Mouse (Mus musculus): ENCODE data around the gene Glcci1. TPM values are rescaled to one million over a fixed set of nuclear protein-coding genes. Genes with fewer than 3 reads are reported as not detected.

The Glcci1 gene
- polyA plus RNA-seq, 1 experiment = 0.84 TPM

DNA sequence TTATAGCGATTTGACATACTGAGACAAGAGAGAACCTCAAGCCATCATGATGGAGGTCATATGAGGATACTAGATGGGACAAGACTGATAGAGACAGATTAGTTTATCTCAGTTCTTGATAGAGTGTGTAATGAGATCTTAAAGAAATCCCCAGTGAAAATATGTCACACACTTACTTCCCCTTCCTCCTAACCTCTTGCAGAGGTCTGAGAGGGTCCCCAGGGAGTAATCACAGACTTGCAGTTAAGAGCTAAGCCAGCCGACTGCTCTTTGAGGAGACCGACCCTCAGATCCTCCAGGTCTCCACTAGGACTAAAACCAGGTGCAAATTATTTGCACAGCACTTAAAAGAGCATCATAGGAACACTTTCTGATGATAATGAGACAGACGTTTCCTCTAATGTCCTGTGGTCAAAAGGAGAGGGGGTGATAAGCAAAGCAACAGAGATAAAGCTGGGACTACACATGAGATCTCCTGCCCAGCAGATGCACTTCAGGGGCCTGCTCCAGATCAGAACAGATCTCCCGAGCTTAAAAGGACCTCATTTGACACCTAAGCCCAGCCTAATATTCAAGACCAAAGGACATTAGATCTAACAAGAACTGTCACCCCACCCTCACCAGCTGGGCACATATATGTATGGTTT is 122.7 kb downstream of the Glcci1 start:
- no peak overlapping the region for H3K4me3 ChIP-seq
- no peak overlapping the region for H3K4me2 ChIP-seq (ENCODE audit: low read depth)
- H3K79me2 ChIP-seq (ENCODE audit: control insufficient read depth, insufficient read depth) = no peaks in the 10 kb centered on the region
- TF ChIP-seq SRF (IDR thresholded peaks at IDR 0.05; ENCODE audit: control insufficient read depth, insufficient read length, low read depth) (no peak), REST (IDR thresholded peaks at IDR 0.05; ENCODE audit: insufficient read depth, insufficient read length) (no peak), CEBPB (IDR thresholded peaks at IDR 0.05; ENCODE audit: insufficient read depth, poor library complexity, severe bottlenecking) (no peak)
- H3K36me3 ChIP-seq (ENCODE audit: control insufficient read depth, insufficient read depth) = no peaks in the 10 kb centered on the region
- H3ac ChIP-seq (ENCODE audit: control insufficient read depth, insufficient read length) = no peak overlapping the region
- H3K27me3 ChIP-seq (ENCODE audit: control insufficient read depth, insufficient read depth, insufficient read length) = no peaks in the 10 kb centered on the region

DNA sequence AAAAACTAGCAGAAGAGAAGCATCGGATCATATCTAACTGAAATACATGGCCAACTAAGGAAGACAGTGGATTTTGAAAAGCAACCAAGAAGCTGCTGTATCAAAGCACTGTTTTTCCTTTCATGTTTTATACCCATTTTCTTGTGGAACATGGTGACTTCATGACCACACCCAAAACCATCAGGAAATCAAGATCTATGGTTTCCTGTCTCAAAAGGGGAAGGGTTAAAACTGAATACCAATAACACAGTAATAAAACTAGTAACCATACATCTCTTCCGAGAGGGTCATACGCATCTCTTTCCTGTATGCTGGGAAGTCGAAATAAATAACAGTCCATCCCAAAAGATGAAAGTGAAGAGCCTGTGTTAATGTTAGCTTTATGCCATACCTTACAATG is 123.3 kb downstream of the Glcci1 start:
- TF ChIP-seq MYOG (IDR thresholded peaks at IDR 0.05; ENCODE audit: control insufficient read depth in 1 of 3, insufficient read depth in 1 of 3, insufficient read length in 2 of 3, low read depth in 2 of 3) (no peak), MYOD1 (IDR thresholded peaks at IDR 0.05; ENCODE audit: control insufficient read depth in 1 of 3, insufficient read length in 2 of 3, low read depth in 2 of 3) (no peak), TCF12 (IDR thresholded peaks at IDR 0.05; ENCODE audit: insufficient read depth, poor library complexity, severe bottlenecking) (no peak), POLR2AphosphoS2 (IDR thresholded peaks at IDR 0.05; ENCODE audit: insufficient read length, low read depth) (no peak), CEBPB (IDR thresholded peaks at IDR 0.05; ENCODE audit: insufficient read depth, poor library complexity, severe bottlenecking) (no peak), REST (IDR thresholded peaks at IDR 0.05; ENCODE audit: insufficient read depth, insufficient read length) (no peak), TCF3 (IDR thresholded peaks at IDR 0.05; ENCODE audit: insufficient read length, low read depth) (no peak)
- Histone ChIP-seq H3K27me3 (ENCODE audit: control insufficient read depth, insufficient read depth, insufficient read length) (no peaks in the 10 kb centered on the region), H3K36me3 (ENCODE audit: control insufficient read depth, insufficient read depth) (no peaks in the 10 kb centered on the region), H3K4me3 (no peak overlapping the region), H3K79me2 (ENCODE audit: control insufficient read depth, insufficient read depth) (no peaks in the 10 kb centered on the region), H3ac (ENCODE audit: control insufficient read depth, insufficient read length) (no peak overlapping the region), H3K4me2 (ENCODE audit: low read depth) (no peak overlapping the region)

DNA sequence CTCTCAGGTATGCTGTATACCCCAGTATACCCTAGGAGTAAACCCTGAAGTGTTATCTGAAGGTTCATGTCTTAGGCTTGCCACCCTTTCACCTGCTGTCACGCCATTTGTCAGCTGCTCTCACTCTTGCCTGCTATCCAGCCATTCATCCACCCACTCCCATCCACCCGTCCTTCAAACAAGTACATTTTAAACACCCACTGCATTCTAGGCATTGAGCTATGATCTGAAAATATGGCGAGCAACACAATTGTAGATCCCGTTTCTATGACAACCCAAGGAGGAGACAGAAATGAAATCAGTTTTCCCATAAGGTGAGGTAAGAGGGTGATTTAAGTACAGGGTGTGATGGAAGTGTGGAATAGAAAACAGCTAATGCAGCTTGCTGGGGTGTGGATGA is 128.7 kb downstream of the Glcci1 start:
- no peak for TF ChIP-seq MYOG (IDR thresholded peaks at IDR 0.05; ENCODE audit: control insufficient read depth in 1 of 3, insufficient read depth in 1 of 3, insufficient read length in 2 of 3, low read depth in 2 of 3)
- TF ChIP-seq TCF12 (IDR thresholded peaks at IDR 0.05; ENCODE audit: insufficient read depth, poor library complexity, severe bottlenecking) = no peak
- no peak for TF ChIP-seq SRF (IDR thresholded peaks at IDR 0.05; ENCODE audit: control insufficient read depth, insufficient read length, low read depth)
- TF ChIP-seq TCF3 (IDR thresholded peaks at IDR 0.05; ENCODE audit: insufficient read length, low read depth) = no peak
- no peak for TF ChIP-seq POLR2AphosphoS2 (IDR thresholded peaks at IDR 0.05; ENCODE audit: insufficient read length, low read depth)
- TF ChIP-seq MAX (IDR thresholded peaks at IDR 0.05; ENCODE audit: low read depth) = no peak
- no peak for TF ChIP-seq POLR2A (IDR thresholded peaks at IDR 0.05; ENCODE audit: insufficient read length, low read depth)
- TF ChIP-seq CEBPB (IDR thresholded peaks at IDR 0.05; ENCODE audit: insufficient read depth, poor library complexity, severe bottlenecking) = no peak
- TF ChIP-seq MYOD1 (IDR thresholded peaks at IDR 0.05; ENCODE audit: control insufficient read depth in 1 of 3, insufficient read length in 2 of 3, low read depth in 2 of 3) = no peak
- no peak for TF ChIP-seq E2F4 (IDR thresholded peaks at IDR 0.05; ENCODE audit: insufficient read depth)
- TF ChIP-seq REST (IDR thresholded peaks at IDR 0.05; ENCODE audit: insufficient read depth, insufficient read length) = no peak
- no peak for TF ChIP-seq USF1 (IDR thresholded peaks at IDR 0.05; ENCODE audit: low read depth)
- no peaks in the 10 kb centered on the region for H3K79me2 ChIP-seq (ENCODE audit: control insufficient read depth, insufficient read depth)
- no peaks in the 10 kb centered on the region for H3K27me3 ChIP-seq (ENCODE audit: control insufficient read depth, insufficient read depth, insufficient read length)
- H3K4me3 ChIP-seq = no peak overlapping the region
- no peak overlapping the region for H3ac ChIP-seq (ENCODE audit: control insufficient read depth, insufficient read length)
- H3K4me2 ChIP-seq (ENCODE audit: low read depth) = no peak overlapping the region
- H3K36me3 ChIP-seq (ENCODE audit: control insufficient read depth, insufficient read depth) = no peaks in the 10 kb centered on the region

DNA sequence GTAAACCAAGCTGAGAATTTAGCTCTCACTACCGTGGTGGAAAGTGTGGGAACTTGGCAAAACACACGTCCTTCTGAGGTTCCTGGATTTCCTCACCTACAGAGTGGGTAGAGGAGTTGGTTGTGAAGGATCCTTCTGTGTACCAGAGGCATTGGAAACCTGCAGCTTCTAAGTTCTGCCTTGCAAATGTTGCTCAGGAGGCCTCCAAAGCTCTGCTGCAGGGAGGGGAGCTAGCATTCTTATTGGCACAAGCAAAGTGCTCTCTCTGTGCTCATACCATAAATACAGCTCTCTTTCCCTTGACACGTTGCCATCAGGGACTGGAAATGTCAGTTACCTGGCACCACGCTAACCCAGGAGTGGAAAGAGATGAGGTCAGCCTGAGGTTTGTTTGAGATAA is 129.5 kb downstream of the Glcci1 start:
- no peak for TF ChIP-seq POLR2AphosphoS2 (IDR thresholded peaks at IDR 0.05; ENCODE audit: insufficient read length, low read depth)
- no peak for TF ChIP-seq USF1 (IDR thresholded peaks at IDR 0.05; ENCODE audit: low read depth)
- no peak for TF ChIP-seq CEBPB (IDR thresholded peaks at IDR 0.05; ENCODE audit: insufficient read depth, poor library complexity, severe bottlenecking)
- no peak for TF ChIP-seq E2F4 (IDR thresholded peaks at IDR 0.05; ENCODE audit: insufficient read depth)
- no peak for TF ChIP-seq REST (IDR thresholded peaks at IDR 0.05; ENCODE audit: insufficient read depth, insufficient read length)
- no peak for TF ChIP-seq MYOG (IDR thresholded peaks at IDR 0.05; ENCODE audit: control insufficient read depth in 1 of 3, insufficient read depth in 1 of 3, insufficient read length in 2 of 3, low read depth in 2 of 3)
- no peak for TF ChIP-seq MYOD1 (IDR thresholded peaks at IDR 0.05; ENCODE audit: control insufficient read depth in 1 of 3, insufficient read length in 2 of 3, low read depth in 2 of 3)
- no peak for TF ChIP-seq MAX (IDR thresholded peaks at IDR 0.05; ENCODE audit: low read depth)
- no peak for TF ChIP-seq POLR2A (IDR thresholded peaks at IDR 0.05; ENCODE audit: insufficient read length, low read depth)
- no peak for TF ChIP-seq SRF (IDR thresholded peaks at IDR 0.05; ENCODE audit: control insufficient read depth, insufficient read length, low read depth)
- no peak for TF ChIP-seq TCF12 (IDR thresholded peaks at IDR 0.05; ENCODE audit: insufficient read depth, poor library complexity, severe bottlenecking)
- TF ChIP-seq TCF3 (IDR thresholded peaks at IDR 0.05; ENCODE audit: insufficient read length, low read depth) = no peak
- Histone ChIP-seq H3K36me3 (ENCODE audit: control insufficient read depth, insufficient read depth) (no peaks in the 10 kb centered on the region), H3K27me3 (ENCODE audit: control insufficient read depth, insufficient read depth, insufficient read length) (no peaks in the 10 kb centered on the region), H3K4me2 (ENCODE audit: low read depth) (no peak overlapping the region), H3K79me2 (ENCODE audit: control insufficient read depth, insufficient read depth) (no peaks in the 10 kb centered on the region), H3ac (ENCODE audit: control insufficient read depth, insufficient read length) (no peak overlapping the region), H3K4me3 (no peak overlapping the region)

DNA sequence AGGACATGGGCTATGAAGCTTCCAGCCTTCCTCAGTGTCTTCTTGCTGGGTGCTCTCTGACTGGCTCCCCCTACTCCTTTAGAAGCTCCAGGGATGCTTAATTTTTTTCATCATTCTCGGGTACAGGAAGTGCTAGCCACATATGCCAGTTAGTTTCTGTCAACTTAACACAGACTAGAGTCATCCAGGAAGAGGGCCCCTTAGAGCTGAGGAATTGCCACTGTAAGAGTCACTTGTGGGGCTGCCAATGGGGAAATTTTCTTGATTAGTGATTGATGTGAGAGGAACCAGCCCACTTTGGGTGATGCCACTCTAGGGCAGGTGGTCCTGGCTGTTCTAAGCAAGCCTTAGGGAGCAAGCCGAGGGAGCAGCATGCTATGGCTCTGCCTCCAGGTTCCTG is 130.1 kb downstream of the Glcci1 start:
- TF ChIP-seq TCF12 (IDR thresholded peaks at IDR 0.05; ENCODE audit: insufficient read depth, poor library complexity, severe bottlenecking) (no peak), E2F4 (IDR thresholded peaks at IDR 0.05; ENCODE audit: insufficient read depth) (no peak), REST (IDR thresholded peaks at IDR 0.05; ENCODE audit: insufficient read depth, insufficient read length) (no peak), USF1 (IDR thresholded peaks at IDR 0.05; ENCODE audit: low read depth) (no peak), MAX (IDR thresholded peaks at IDR 0.05; ENCODE audit: low read depth) (no peak), MYOG (IDR thresholded peaks at IDR 0.05; ENCODE audit: control insufficient read depth in 1 of 3, insufficient read depth in 1 of 3, insufficient read length in 2 of 3, low read depth in 2 of 3) (no peak), POLR2AphosphoS2 (IDR thresholded peaks at IDR 0.05; ENCODE audit: insufficient read length, low read depth) (no peak), TCF3 (IDR thresholded peaks at IDR 0.05; ENCODE audit: insufficient read length, low read depth) (no peak), POLR2A (IDR thresholded peaks at IDR 0.05; ENCODE audit: insufficient read length, low read depth) (no peak), SRF (IDR thresholded peaks at IDR 0.05; ENCODE audit: control insufficient read depth, insufficient read length, low read depth) (no peak), CEBPB (IDR thresholded peaks at IDR 0.05; ENCODE audit: insufficient read depth, poor library complexity, severe bottlenecking) (no peak)
- no peaks in the 10 kb centered on the region for H3K36me3 ChIP-seq (ENCODE audit: control insufficient read depth, insufficient read depth)
- no peak overlapping the region for H3K4me2 ChIP-seq (ENCODE audit: low read depth)
- no peak overlapping the region for H3K4me3 ChIP-seq
- H3K79me2 ChIP-seq (ENCODE audit: control insufficient read depth, insufficient read depth) = no peaks in the 10 kb centered on the region
- no peaks in the 10 kb centered on the region for H3K27me3 ChIP-seq (ENCODE audit: control insufficient read depth, insufficient read depth, insufficient read length)
- no peak overlapping the region for H3ac ChIP-seq (ENCODE audit: control insufficient read depth, insufficient read length)
